Comparison of ENCODE assay signal across 10 mouse cellular contexts in the genomic region with DNA sequence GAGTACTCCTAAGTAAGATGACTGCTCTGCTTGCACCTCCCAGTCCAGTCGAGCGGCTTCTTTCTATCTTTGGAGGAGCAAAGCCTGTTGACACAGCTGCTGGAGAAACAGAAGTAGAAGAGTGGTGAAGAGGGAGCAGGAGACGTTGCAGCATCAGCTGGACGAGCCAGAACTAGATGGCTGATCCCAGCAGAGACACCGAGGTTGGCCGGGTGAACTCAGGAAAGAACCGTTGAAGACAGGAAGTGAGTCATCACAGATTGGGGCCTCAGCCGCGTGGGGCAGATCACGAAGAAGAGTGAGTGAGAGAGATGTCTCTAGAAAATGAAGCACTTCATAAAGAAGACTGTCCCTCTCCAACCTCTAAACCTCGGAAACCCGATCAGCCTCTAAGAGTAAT. TPM values are rescaled to one million over a fixed set of nuclear protein-coding genes. Genes with fewer than 3 reads are reported as not detected.
DNase-seq lines count a peak whose midpoint lies in the region; ATAC-seq lines count a peak whose summit lies in the region.
"Had no signal": no experiment of that assay in that cellular context is flagged by ENCODE, and none has a peak within 500 bp of the region (broad histone marks: within the 10 kb centered on the region; RNA-seq: fewer than 3 reads in every experiment).

No protein-coding gene starts in this region.

- H3K9me3 ChIP-seq in embryonic facial prominence, embryonic 14.5 days (ENCODE audit: control insufficient read depth, low read length) = no peaks in the 10 kb centered on the region
- no peaks in the 10 kb centered on the region for H3K9me3 ChIP-seq in hindbrain, embryonic 12.5 days (replicated peaks)
- H3K9me3 ChIP-seq: neural tube, embryonic 15.5 days had no signal

- H3K4me3 ChIP-seq in embryonic facial prominence, embryonic 14.5 days (ENCODE audit: low read depth, low read length) = no peak overlapping the region
- H3K4me3 ChIP-seq in hindbrain, embryonic 12.5 days = no peak overlapping the region
- H3K4me3 ChIP-seq: neural tube, embryonic 15.5 days had no signal

- H3K27ac ChIP-seq in embryonic facial prominence, embryonic 14.5 days (replicated peaks; ENCODE audit: low read depth, low read length) = no peak overlapping the region
- no peak overlapping the region for H3K27ac ChIP-seq in hindbrain, embryonic 12.5 days
- H3K27ac ChIP-seq: neural tube, embryonic 15.5 days had no signal

- H3K4me1 ChIP-seq in embryonic facial prominence, embryonic 14.5 days (ENCODE audit: control insufficient read depth, insufficient read depth, low read length) = peaks cover 11% of the 10 kb centered on the region
- peaks cover 18% of the 10 kb centered on the region for H3K4me1 ChIP-seq in hindbrain, embryonic 12.5 days

- no peak overlapping the region for H3K9ac ChIP-seq in embryonic facial prominence, embryonic 14.5 days (ENCODE audit: low read depth, low read length)
- no peak overlapping the region for H3K9ac ChIP-seq in hindbrain, embryonic 12.5 days
- H3K9ac ChIP-seq: neural tube, embryonic 15.5 days had no signal

- ATAC-seq in embryonic facial prominence, embryonic 14.5 days (ENCODE audit: low read depth) = no peak
- no peak for ATAC-seq in hindbrain, embryonic 12.5 days (ENCODE audit: low FRiP score)
- ATAC-seq: intestine, postnatal 0 days had no signal

- H3K27me3 ChIP-seq in embryonic facial prominence, embryonic 14.5 days (replicated peaks; ENCODE audit: control insufficient read depth, insufficient read depth, low read length) = no peaks in the 10 kb centered on the region
- peaks cover 2% of the 10 kb centered on the region for H3K27me3 ChIP-seq in hindbrain, embryonic 12.5 days
- H3K27me3 ChIP-seq: neural tube, embryonic 15.5 days had no signal

- DNase-seq in heart, adult 18-20 months = peak; percentile 6 to 12
- DNase-seq in heart, adult 9 months (ENCODE audit: low spot score in 2 of 2) = no peak
- peak; percentile 22 to 33 for DNase-seq in B cell, adult 2 months
- DNase-seq in embryonic facial prominence, embryonic 14.5 days (ENCODE audit: low spot score) = peak; percentile 51
- DNase-seq in natural killer cell, adult 2 months (ENCODE audit: low spot score in 2 of 2) = peak; percentile 34 to 39
- DNase-seq in spleen, adult 18-20 months = no peak
- no peak for DNase-seq in layer of hippocampus, postnatal 10 days (ENCODE audit: low spot score in 2 of 2)

- 57% methylated on average over 12 of the region's 12 CpGs for WGBS in embryonic facial prominence, embryonic 14.5 days
- 50% methylated on average over 12 of the region's 12 CpGs for WGBS in hindbrain, embryonic 12.5 days

- H3K36me3 ChIP-seq in embryonic facial prominence, embryonic 14.5 days (ENCODE audit: control insufficient read depth, insufficient read depth, low read length) = no peaks in the 10 kb centered on the region
- no peaks in the 10 kb centered on the region for H3K36me3 ChIP-seq in hindbrain, embryonic 12.5 days

- H3K4me2 ChIP-seq in embryonic facial prominence, embryonic 14.5 days (ENCODE audit: low read depth, low read length) = no peak overlapping the region
- no peak overlapping the region for H3K4me2 ChIP-seq in hindbrain, embryonic 12.5 days (replicated peaks)
- H3K4me2 ChIP-seq: neural tube, embryonic 15.5 days had no signal

RNA-seq across cellular contexts. Expression of gene Shisa2, which starts 18.5 kb away (rescaled TPM):
- total RNA-seq in heart, adult 18-20 months (2021) = 1 to 10 TPM; 1.1 to 1.2 TPM
- 33.9 and 36.5 TPM in 2 replicates for polyA plus RNA-seq in embryonic facial prominence, embryonic 14.5 days (2014; fragmentation: Nextera tagmentation; extraction: Ambion mirVana)
- polyA plus RNA-seq in hindbrain, embryonic 12.5 days (2016; fragmentation: Nextera tagmentation; extraction: Ambion mirVana) = 22.4 and 27.9 TPM in 2 replicates
- total RNA-seq in layer of hippocampus, postnatal 10 days (2021) = 1 to 10 TPM; 4.1 to 4.3 TPM

RNA-seq across cellular contexts. Expression of gene Cdadc1, which starts 45.8 kb away (rescaled TPM):
- total RNA-seq in heart, adult 18-20 months (2021) = 10 to 100 TPM; 51.5 to 56.0 TPM
- 32.1 and 33.1 TPM in 2 replicates for polyA plus RNA-seq in embryonic facial prominence, embryonic 14.5 days (2014; fragmentation: Nextera tagmentation; extraction: Ambion mirVana)
- 34.1 and 35.2 TPM in 2 replicates for polyA plus RNA-seq in hindbrain, embryonic 12.5 days (2016; fragmentation: Nextera tagmentation; extraction: Ambion mirVana)
- total RNA-seq in layer of hippocampus, postnatal 10 days (2021) = 10 to 100 TPM; 42.0 to 49.1 TPM

Comparison
In these comparisons a context has a peak if more than half of its experiments do, and no peak if none do; other contexts are left out.
1. DNase-seq: peak in heart, adult 18-20 months (2 of 2), B cell, adult 2 months (2 of 2), embryonic facial prominence, embryonic 14.5 days (single experiment) and natural killer cell, adult 2 months (2 of 2); none in heart, adult 9 months (0 of 2), spleen, adult 18-20 months (0 of 2) and layer of hippocampus, postnatal 10 days (0 of 2).